Mouse (Mus musculus) spleen, adult 2 months (tissue): ENCODE measurements around the gene Nfkbib.

Experiments used
- CTCF ChIP-seq: fragments of 200-500 bp; IDR thresholded peaks from 2 replicates; pipeline ENCODE4 v1.5.1; 2011; ENCODE audit warnings: mild to moderate bottlenecking, inconsistent platforms; ENCODE audit not compliant: insufficient read depth, insufficient read length, insufficient replicate concordance; ENCODE audit errors: extremely low read depth
- POLR2A ChIP-seq: fragments of 200-500 bp; IDR thresholded peaks from 2 replicates; pipeline ENCODE4 v1.6.1; 2011; ENCODE audit warnings: low read depth, low read length, inconsistent platforms

- TF ChIP-seq CTCF (no peak), POLR2A (no peak)
These were observed 36.4 kb upstream of the Nfkbib start for GRCm38 (mm10) chr7:28803756-28804155.
